Mouse (Mus musculus) adrenal gland, postnatal 0 days (tissue): ENCODE measurements around the gene Bap1. TPM values are rescaled to one million over a fixed set of nuclear protein-coding genes. Genes with fewer than 3 reads are reported as not detected.

ENCODE experiments used
- polyA plus RNA-seq: library from polyadenylated mRNA; unstranded; fragments of >200 nt; fragmentation: Nextera tagmentation; extraction: Ambion mirVana; gene quantifications from 2 replicates; pipeline ENCODE4 v1.2.1, GENCODE M21; 2015

The Bap1 gene
- polyA plus RNA-seq, result 34.6 and 44.1 TPM in 2 replicates

GRCm38 (mm10) chr14:31251084-31251604 lies at the start of gene Bap1, which contains the start of gene Phf7:
Gene Bap1, plus strand, starts transcription at chr14:31251450.
Gene Phf7, minus strand, starts transcription at chr14:31251317.

GRCm38 (mm10) chr14:31208084-31208483 lies 43.2 kb upstream of the Bap1 start, which contains the start of gene Tnnc1:
Gene Tnnc1, plus strand, starts transcription at chr14:31208312.

GRCm38 (mm10) chr14:31216846-31217245 lies 34.4 kb upstream of the Bap1 start, which contains the start of gene Nisch:
Gene Nisch, minus strand, starts transcription at chr14:31216946.

GRCm38 (mm10) chr14:31217666-31218065 lies 33.6 kb upstream of the Bap1 start, which contains the start of gene Sema3g:
Gene Sema3g, plus strand, starts transcription at chr14:31217860.

Other genes with a start within 250 kb of the Bap1 start
- gene Spcs1, start 249.8 kb upstream of the Bap1 start, polyA plus RNA-seq, result 938 and 1,152 TPM in 2 replicates
- 55.7 and 64.4 TPM in 2 replicates for gene Pbrm1, start 232.3 kb upstream of the Bap1 start, polyA plus RNA-seq
- gene Gnl3, start 232.3 kb upstream of the Bap1 start, polyA plus RNA-seq, result 44.1 and 67.6 TPM in 2 replicates
- 228 and 387 TPM in 2 replicates for gene Smim4, start 122.5 kb upstream of the Bap1 start, polyA plus RNA-seq
- 91.1 and 124 TPM in 2 replicates for gene Nt5dc2, start 120.4 kb upstream of the Bap1 start, polyA plus RNA-seq
- 33.5 and 39.1 TPM in 2 replicates for gene Stab1, start 82.8 kb upstream of the Bap1 start, polyA plus RNA-seq
- 5.5 and 6.1 TPM in 2 replicates for gene Tnnc1, start 43.1 kb upstream of the Bap1 start, polyA plus RNA-seq
- 151 and 183 TPM in 2 replicates for gene Nisch, start 34.5 kb upstream of the Bap1 start, polyA plus RNA-seq
- 1.0 and 1.5 TPM in 2 replicates for gene Sema3g, start 33.6 kb upstream of the Bap1 start, polyA plus RNA-seq
- gene Phf7, start 133 bp upstream of the Bap1 start, polyA plus RNA-seq, result 14.6 and 16.4 TPM in 2 replicates
- 2.4 and 3.7 TPM in 2 replicates for gene Dnah1, start 72.4 kb downstream of the Bap1 start, polyA plus RNA-seq
- 28.5 and 34.7 TPM in 2 replicates for gene Capn7, start 85.2 kb downstream of the Bap1 start, polyA plus RNA-seq
- gene Sh3bp5, start 184.6 kb downstream of the Bap1 start, polyA plus RNA-seq, result 31.4 and 55.7 TPM in 2 replicates
- gene Eaf1, start 242.9 kb downstream of the Bap1 start, polyA plus RNA-seq, result 8.7 and 12.8 TPM in 2 replicates
- gene Mettl6, start 243.6 kb downstream of the Bap1 start, polyA plus RNA-seq, result 50.2 and 56.8 TPM in 2 replicates